ENCODE assay signal across 15 mouse cellular contexts in genomic region chrX:99482339-99482702, GRCm38 (mm10). TPM values are rescaled to one million over a fixed set of nuclear protein-coding genes. Genes with fewer than 3 reads are reported as not detected.
DNase-seq lines count a peak whose midpoint lies in the region; ATAC-seq and TF ChIP-seq lines count a peak whose summit lies in the region.
"Had no signal": no experiment of that assay in that cellular context is flagged by ENCODE, and none has a peak within 500 bp of the region (broad histone marks: within the 10 kb centered on the region; RNA-seq: fewer than 3 reads in every experiment).

No protein-coding gene starts in this region.

- ATAC-seq in forebrain, embryonic 12.5 days (ENCODE audit: low FRiP score) = peak; percentile 44
- ATAC-seq in hindbrain, embryonic 13.5 days (ENCODE audit: low FRiP score) = peak; percentile 46
- ATAC-seq in midbrain, embryonic 14.5 days (ENCODE audit: low FRiP score, low TSS enrichment) = no peak
- ATAC-seq in erythroblast, adult 5-6 weeks (replicated peaks; ENCODE audit: low FRiP score, poor library complexity, severe bottlenecking) = no peak
- ATAC-seq in cerebellum, adult (ENCODE audit: insufficient number of reproducible peaks, low FRiP score, low TSS enrichment) = no peak

- H3K27ac ChIP-seq in cortical plate, adult 2 months (ENCODE audit: insufficient read depth, low read length) = peak overlapping the region; percentile 57
- peak overlapping the region; percentile 84 for H3K27ac ChIP-seq in forebrain, embryonic 12.5 days
- H3K27ac ChIP-seq in hindbrain, embryonic 13.5 days = peak overlapping the region; percentile 91
- peak overlapping the region; percentile 91 for H3K27ac ChIP-seq in midbrain, embryonic 14.5 days (replicated peaks; ENCODE audit: low read depth, low read length)
- H3K27ac ChIP-seq: heart, embryonic 13.5 days; limb, embryonic 13.5 days had no signal

- H3K4me3 ChIP-seq in cortical plate, adult 2 months (ENCODE audit: insufficient read depth, low read length) = no peak overlapping the region
- H3K4me3 ChIP-seq in forebrain, embryonic 12.5 days (replicated peaks) = no peak overlapping the region
- no peak overlapping the region for H3K4me3 ChIP-seq in hindbrain, embryonic 13.5 days
- no peak overlapping the region for H3K4me3 ChIP-seq in midbrain, embryonic 14.5 days (replicated peaks; ENCODE audit: low read depth, low read length)
- H3K4me3 ChIP-seq: heart, embryonic 13.5 days; limb, embryonic 13.5 days had no signal

- no peak for TF ChIP-seq CTCF in cortical plate, adult 2 months (IDR thresholded peaks at IDR 0.05; ENCODE audit: extremely low read depth, insufficient read depth, low read length)

- peaks cover 77% of the 10 kb centered on the region for H3K27me3 ChIP-seq in forebrain, embryonic 12.5 days
- peaks cover 40% of the 10 kb centered on the region; the same call in 1 of the 2 replicates for H3K27me3 ChIP-seq in hindbrain, embryonic 13.5 days
- H3K27me3 ChIP-seq in midbrain, embryonic 14.5 days (ENCODE audit: control insufficient read depth, insufficient read depth, low read length) = no peaks in the 10 kb centered on the region

- no peak for TF ChIP-seq POLR2A in cortical plate, adult 2 months (IDR thresholded peaks at IDR 0.05; ENCODE audit: extremely low read depth, insufficient read depth, low read length)

- peak overlapping the region; percentile 32 for H3K4me2 ChIP-seq in forebrain, embryonic 12.5 days
- no peak overlapping the region for H3K4me2 ChIP-seq in hindbrain, embryonic 13.5 days
- H3K4me2 ChIP-seq in midbrain, embryonic 14.5 days (ENCODE audit: low read length) = peak overlapping the region; percentile 21; the same call in 1 of the 2 replicates
- H3K4me2 ChIP-seq: heart, embryonic 13.5 days; limb, embryonic 13.5 days had no signal

- no peak for DNase-seq in midbrain, embryonic 14.5 days
- DNase-seq in gastrocnemius, postnatal 10 days = no peak
- DNase-seq in left cerebral cortex, postnatal 10 days (ENCODE audit: extremely low spot score in 1 of 2, low spot score in 2 of 2) = no peak
- DNase-seq: cerebellum, adult 2 months; heart, postnatal 4 days; kidney, adult 11 months; kidney, postnatal 10 days; lung, postnatal 36 days had no signal

- no peaks in the 10 kb centered on the region for H3K36me3 ChIP-seq in forebrain, embryonic 12.5 days (replicated peaks)
- no peaks in the 10 kb centered on the region for H3K36me3 ChIP-seq in hindbrain, embryonic 13.5 days
- H3K36me3 ChIP-seq in midbrain, embryonic 14.5 days (ENCODE audit: control insufficient read depth, insufficient read depth, low read length) = no peaks in the 10 kb centered on the region
- H3K36me3 ChIP-seq: heart, embryonic 13.5 days; limb, embryonic 13.5 days had no signal

- H3K4me1 ChIP-seq in cortical plate, adult 2 months (ENCODE audit: control insufficient read depth, insufficient read depth, low read length) = peaks cover 2% of the 10 kb centered on the region
- peaks cover 28% of the 10 kb centered on the region for H3K4me1 ChIP-seq in forebrain, embryonic 12.5 days
- H3K4me1 ChIP-seq in hindbrain, embryonic 13.5 days (replicated peaks) = peaks cover 17% of the 10 kb centered on the region
- peaks cover 21% of the 10 kb centered on the region for H3K4me1 ChIP-seq in midbrain, embryonic 14.5 days (ENCODE audit: control insufficient read depth, insufficient read depth, low read length)
- H3K4me1 ChIP-seq: heart, embryonic 13.5 days; limb, embryonic 13.5 days had no signal

- H3K9ac ChIP-seq in forebrain, embryonic 12.5 days = no peak overlapping the region
- no peak overlapping the region for H3K9ac ChIP-seq in hindbrain, embryonic 13.5 days
- no peak overlapping the region for H3K9ac ChIP-seq in midbrain, embryonic 14.5 days (replicated peaks; ENCODE audit: low read length)
- H3K9ac ChIP-seq: heart, embryonic 13.5 days; limb, embryonic 13.5 days had no signal

- WGBS in forebrain, embryonic 12.5 days = 62% methylated on average over 2 of the region's 2 CpGs
- 74% methylated on average over 2 of the region's 2 CpGs for WGBS in hindbrain, embryonic 13.5 days
- WGBS in midbrain, embryonic 14.5 days = 54% methylated on average over 2 of the region's 2 CpGs

- H3K9me3 ChIP-seq in forebrain, embryonic 12.5 days = no peaks in the 10 kb centered on the region
- no peaks in the 10 kb centered on the region for H3K9me3 ChIP-seq in hindbrain, embryonic 13.5 days
- H3K9me3 ChIP-seq in midbrain, embryonic 14.5 days (ENCODE audit: control insufficient read depth, low read length) = no peaks in the 10 kb centered on the region
- H3K9me3 ChIP-seq: heart, embryonic 13.5 days; limb, embryonic 13.5 days had no signal

- intact Hi-C loops in left cerebral cortex, postnatal 10 days (cut with DNase I) = no loop called here

RNA-seq across cellular contexts. Expression of gene Pja1, which starts 11.2 kb away (rescaled TPM):
- 196 and 208 TPM in 2 replicates for polyA plus RNA-seq in cortical plate, adult 2 months (2012; rRNA removed)
- 272 and 301 TPM in 2 replicates for polyA plus RNA-seq in forebrain, embryonic 12.5 days (2016; fragmentation: Nextera tagmentation; extraction: Ambion mirVana)
- 327 and 330 TPM in 2 replicates for polyA plus RNA-seq in hindbrain, embryonic 13.5 days (2015; fragmentation: Nextera tagmentation; extraction: Ambion mirVana)
- 327 and 333 TPM in 2 replicates for polyA plus RNA-seq in midbrain, embryonic 14.5 days (2014; fragmentation: Nextera tagmentation; extraction: Ambion mirVana)
- 10 to 100 TPM; 31.4 to 36.5 TPM for total RNA-seq in gastrocnemius, postnatal 10 days (2021)
- 1.2 and 2.9 TPM in 2 replicates for total RNA-seq in erythroblast, adult 5-6 weeks (2015; ENCODE audit: low replicate concordance)
- 4.6 and 5.5 TPM in 2 replicates for total RNA-seq in erythroblast, adult 5-6 weeks (2017; ENCODE audit: low replicate concordance)
- total RNA-seq in left cerebral cortex, postnatal 10 days (2021) = 100 to 1,000 TPM; 188 to 200 TPM

Comparison
In these comparisons a context has a peak if more than half of its experiments do, and no peak if none do; other contexts are left out.
1. ATAC-seq: peak in forebrain, embryonic 12.5 days (single experiment) and hindbrain, embryonic 13.5 days (single experiment); none in midbrain, embryonic 14.5 days (single experiment), erythroblast, adult 5-6 weeks (single experiment) and cerebellum, adult (single experiment).
2. Peak in every context shown above with its lines, with median percentiles within 50 percentile points of each other: H3K27ac ChIP-seq.